Mouse (Mus musculus) thymus, postnatal 10 days (tissue): ENCODE data around the gene Trim7.
A peak's percentile ranks its signal among the peaks of the same experiment; 100 is the strongest.
"Not testable (repeated sequence)": the region's sequence is repeated elsewhere in the genome, so short reads cannot be mapped to it uniquely, and the experiment has no call there.

Experiments
- DNase-seq, 2 experiments: peaks; one replicate each; pipeline ENCODE4 v3.0.0; 2021; ENCODE audit warnings: low spot score in 2 of 2

The Trim7 gene

DNA sequence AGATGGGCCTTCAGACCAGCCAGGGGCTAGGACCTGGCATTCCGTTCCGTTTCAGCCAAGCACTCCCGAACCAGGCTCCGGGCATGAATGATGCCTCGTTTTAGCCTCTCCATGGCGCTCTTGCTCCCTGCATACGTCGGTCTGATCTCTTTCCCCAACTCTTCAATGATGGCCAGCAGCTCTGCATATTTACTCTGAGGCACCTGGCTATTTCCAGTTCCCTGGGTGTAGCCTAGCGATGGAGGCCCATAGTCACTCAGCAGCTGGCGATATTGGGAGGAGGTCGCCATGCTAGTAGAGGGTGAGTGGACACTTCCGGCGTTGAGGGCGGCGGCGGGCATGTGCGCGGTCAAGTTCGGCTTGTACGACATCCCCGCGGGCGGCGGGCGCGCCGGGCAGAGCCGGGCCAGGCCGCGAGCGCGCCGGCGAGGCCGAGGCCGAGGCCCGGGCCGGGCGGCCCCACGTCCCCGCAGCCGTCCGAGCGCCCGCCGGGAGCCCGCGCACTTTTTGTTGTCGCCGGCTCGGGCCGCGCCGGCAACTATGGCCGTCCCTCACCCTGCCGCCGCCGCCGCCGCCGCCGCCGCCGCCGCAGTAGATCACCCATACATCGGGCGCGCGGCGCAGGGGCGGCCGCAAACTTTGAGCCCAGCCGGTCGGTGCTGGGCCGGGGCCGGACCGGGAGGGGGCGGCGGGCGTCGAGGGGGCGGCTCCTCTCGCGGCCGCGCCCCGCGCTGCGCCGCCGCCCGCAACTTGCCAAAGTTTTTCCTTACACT is at the start of gene Trim7, which contains the start of gene Gm12184:
Gene Trim7 (plus strand): TSS at position 162 of the 773 bp plus-strand sequence.
Gene Gm12184 (minus strand): TSS at position 677 of the 773 bp plus-strand sequence.
- DNase-seq, result not testable (repeated sequence)

DNA sequence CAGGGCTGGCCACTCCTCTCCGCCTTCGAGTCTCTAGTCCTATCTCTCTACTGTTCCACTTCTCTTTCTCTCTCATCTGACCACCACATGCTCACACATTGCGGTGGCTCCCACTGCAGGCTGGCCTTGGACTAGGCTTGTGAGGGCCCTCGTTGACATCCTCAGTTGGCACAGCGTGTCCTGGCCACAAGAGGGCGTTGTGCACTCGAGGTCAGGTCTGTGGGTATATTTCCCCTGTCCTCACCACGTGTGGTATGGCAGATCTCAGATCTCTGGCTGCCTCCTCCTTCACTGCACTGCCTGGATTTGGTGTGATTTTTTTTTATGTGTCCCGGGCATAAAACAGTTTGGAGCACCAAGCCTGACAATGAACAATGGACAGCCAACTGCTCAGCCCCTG is 49.3 kb upstream of the Trim7 start:
- DNase-seq, result no peak

DNA sequence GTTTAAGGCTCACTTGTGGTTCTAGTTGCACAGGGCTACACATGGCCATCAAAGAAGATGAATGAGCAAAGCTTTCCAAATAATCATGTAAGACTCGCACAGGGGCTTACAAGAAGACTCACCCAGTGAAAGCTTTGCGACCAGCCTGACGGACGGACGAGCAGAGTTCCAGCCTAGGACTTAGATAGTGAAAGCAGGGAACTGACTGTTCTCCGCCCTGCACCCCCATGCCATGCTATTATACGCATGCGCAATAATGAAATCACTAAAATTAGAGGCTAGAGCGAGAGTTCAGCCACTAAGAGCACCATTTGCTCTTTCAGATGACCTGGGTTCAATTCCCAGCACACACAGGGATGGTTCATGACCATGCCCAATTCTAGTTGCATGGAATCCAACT is 48.6 kb upstream of the Trim7 start:
- no peak for DNase-seq

DNA sequence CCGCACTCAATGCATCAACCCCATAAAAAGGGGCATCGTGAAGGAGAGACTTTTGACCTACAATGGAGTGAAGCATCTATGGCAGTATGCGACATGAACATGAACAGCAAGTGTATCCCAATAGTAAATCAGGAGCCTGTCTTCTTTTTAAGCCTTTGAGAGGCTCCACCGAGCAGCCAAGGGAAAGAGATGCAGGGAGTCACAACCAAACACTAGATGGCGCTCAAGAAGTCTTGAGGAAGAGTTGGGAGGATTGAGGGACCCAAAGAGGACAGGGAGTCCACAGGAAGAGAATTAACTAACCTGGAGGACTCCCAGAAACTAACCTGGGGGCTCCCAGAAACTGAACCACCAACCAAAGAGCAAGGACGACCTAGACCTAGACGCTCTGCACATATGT is 46.5 kb upstream of the Trim7 start:
- peak in 1 of 2 experiments; percentile 74 for DNase-seq

DNA sequence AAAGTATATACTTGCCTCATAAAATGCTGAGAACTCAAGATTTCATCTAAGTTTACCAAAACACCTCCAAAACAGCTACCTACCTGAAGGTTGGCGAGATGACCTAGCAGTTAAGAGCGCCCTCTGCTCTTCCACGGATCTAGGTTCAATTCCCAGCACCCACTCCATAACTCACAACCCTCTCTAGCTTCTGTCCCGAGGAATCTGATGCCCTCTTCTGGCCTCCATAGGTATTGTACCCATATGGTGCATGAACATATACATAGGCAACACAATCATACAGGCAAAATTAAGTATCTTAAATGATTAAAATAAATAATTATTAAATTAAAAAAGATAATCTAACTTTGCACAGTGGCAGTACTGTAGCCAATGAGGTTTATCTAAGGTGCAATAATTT is 43.7 kb upstream of the Trim7 start:
- DNase-seq, result no peak

DNA sequence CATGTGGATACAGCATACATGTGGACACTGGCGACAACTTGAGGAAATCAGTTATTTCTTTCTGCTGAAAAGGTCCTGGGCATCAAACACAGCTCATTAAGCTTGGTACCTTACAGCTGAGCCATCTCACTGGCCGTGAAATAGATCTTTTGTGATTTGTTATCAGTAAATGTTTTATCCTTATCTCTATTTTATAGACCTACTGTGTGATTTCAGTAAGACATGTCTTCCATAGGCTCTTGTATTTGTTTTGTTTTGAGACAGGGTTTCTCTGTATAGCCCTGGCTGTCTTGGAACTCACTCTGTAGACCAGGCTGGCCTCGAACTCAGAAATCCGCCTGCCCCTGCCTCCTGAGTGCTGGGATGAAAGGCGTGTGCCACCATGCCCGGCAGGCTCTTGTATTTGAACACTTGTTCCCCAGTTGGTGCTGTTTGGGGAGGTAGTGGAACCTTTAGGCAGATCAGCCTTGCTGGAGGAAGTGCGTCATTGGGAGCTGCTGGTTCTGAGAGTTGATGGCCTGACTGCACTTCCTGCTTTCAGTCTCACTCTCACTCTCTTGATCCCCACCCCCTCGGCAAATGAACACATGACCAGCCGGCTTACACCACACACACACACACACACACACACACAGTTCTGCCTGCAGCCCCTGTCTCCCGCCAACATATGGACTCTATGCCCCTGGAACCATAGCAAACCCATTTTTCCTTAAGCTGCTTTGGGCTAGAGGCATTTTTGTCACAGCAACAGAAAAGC is 38.3 kb upstream of the Trim7 start:
- DNase-seq, result peak; percentile 51 to 52

DNA sequence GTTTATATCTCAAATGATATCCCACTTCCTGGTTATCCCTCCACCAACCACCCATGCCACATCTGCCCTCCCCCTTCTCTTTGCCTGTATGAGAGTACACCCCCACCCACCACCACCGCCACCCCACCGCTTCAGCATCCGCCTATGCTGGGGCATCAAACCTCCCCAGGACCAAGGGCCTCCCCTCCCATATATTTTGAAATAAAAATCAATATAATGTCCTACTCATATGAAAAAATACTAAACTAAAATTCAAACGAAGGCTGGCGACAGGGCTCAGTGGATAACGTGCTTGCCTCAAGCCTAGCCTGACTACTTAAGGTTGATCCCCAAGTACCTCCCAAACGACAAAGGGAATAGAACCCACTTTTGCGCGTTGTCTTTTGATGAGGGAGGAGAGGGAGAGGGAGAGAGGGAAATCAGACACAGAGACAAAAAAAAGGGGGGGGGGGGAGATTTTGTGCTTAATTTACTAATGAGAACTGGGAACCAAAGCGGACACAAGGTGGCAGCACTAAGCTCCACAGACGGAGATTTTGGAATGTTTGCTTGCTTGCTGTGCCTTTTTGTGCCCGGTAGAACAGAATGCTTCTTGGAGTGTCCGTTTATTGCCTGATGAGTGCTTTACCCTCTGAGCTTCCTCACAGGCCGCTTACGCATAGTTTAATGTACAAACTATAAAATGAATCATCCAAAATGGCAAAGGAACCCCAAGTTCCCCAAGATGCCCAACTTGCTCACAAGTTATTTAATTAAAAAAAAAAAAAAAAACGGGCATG is 37.4 kb upstream of the Trim7 start:
- DNase-seq, result peak; percentile 55 to 74

DNA sequence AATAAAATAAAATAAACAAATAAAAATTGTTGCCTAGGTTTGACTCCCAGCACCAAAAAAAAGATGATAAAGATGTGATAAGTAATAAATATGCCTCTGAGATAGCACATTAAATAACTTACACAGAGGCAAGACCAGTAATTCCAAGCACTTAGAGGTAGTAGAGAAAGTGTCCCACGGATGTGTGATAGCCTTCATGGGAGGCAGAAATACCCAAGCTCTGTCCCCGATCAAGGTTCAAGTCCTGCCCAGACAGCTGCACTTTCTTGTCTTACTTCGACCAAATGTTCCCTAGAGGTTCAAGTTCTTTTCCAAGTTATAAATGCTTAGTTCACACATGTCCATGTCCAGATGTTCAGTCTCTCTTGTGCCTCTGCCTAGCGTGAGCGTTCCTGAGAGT is 36.7 kb upstream of the Trim7 start:
- no peak for DNase-seq

DNA sequence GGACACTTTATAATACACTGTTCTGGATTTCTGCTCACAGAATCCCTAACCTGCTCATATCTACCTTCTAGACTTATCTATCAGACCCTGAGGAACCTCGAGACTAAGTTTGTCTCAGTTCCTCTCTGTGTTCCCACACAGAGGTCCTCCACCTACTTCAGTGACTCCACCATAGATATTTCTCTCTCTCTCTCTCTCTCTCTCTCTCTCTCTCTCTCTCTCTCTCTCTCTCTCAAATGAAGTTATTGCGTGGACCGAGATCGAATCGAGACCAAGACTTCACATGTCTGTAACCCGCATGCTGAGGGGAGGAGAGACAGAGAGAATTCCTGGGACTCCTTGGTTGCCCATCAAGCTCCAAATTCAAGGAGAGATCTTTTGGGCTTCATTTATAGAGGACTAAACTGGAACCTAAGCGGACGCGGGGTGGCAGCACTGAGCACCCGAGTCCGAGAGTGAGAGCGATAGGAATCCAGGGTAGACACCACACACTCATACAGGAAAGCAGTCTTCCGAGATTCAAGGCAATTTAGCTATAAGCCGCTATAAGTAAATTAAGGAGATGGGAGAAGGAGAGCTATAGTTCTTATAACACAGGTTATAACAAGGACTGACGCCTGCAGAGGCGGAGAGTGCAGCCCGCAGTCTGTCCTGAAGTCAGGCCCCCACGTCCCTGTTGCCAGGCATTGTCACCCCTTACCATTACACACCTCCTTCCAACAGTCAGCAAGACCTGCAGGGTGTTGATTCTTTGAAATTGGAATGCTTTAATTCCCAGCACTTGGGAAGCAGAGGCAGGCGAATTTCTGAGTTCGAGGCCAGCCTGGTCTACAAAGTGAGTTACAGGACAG is 35.7 kb upstream of the Trim7 start:
- peak; percentile 64 to 88 for DNase-seq

DNA sequence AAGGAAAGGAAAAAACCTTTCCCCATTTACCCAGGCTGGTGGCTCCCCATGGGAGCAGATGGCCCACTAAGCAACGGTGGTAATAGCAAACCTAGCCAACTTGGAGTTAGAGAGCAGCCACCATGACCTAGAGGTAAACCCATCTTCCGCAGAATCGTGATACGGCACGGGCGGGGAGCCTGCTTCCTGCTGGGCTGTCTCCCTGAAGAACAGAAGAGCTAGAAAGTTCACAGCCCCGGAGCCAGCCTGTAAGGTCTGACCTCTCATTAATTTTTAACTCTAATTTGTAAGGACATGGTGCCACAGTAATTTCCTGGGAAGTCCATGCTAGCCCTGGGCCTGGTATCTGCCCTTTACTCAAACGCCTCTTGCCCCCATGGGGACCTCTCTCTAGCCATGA is 35.0 kb upstream of the Trim7 start:
- no peak for DNase-seq

DNA sequence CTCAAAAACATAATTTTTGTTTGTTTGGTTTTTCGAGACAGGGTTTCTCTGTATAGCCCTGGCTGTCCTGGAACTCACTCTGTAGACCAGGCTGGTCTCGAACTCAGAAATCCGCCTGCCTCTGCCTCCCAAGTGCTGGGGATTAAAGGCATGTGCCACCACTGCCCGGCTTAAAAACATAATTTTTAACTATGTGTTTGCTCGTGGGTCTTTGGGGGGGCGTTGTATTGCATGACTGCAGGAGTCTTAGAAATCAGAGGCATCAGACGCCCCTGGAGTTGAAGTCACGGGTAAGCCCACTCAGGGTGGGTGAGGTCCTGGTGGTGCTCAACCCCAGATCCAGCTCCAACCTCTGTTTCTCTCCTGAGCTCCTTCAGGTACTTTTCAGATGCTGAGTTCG is 34.0 kb upstream of the Trim7 start:
- DNase-seq, result not testable (repeated sequence)

DNA sequence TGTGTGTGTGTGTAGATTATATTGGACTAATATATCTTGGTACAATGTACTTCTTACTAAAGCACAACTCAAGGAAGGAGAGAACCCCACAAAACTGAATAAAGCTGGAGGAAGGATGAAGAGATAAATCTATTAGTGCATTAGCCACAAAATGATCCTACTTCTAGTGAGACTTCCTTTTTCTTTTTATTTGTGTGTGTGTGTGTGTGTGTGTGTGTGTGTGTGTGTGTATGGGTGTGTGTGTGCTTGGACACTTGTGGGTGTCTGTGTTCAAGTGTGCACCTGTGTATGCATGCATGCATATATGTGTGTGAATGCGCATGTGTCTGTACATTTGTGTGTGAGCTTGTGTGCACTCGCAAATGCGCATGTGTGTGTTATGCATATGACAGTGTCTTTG is 32.8 kb upstream of the Trim7 start:
- no peak for DNase-seq

DNA sequence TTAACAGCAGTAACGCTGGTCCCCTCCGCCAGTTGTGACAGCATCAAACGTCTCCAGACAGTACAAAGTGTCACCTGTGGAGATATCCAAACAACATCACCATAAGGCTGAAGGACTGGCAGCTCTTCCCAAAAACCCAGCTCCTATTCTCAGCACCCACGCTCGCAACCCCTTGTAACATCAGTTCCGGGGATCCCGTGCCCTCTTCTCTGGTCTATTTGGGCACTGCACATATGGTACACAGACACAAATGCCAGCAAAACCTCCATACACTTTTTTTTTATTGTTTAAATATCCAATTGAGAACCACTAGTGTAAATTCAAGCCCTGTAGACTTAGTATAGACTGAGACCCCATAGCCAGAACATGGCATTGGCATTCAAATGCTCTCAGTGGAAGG is 30.7 kb upstream of the Trim7 start:
- DNase-seq, result no peak

DNA sequence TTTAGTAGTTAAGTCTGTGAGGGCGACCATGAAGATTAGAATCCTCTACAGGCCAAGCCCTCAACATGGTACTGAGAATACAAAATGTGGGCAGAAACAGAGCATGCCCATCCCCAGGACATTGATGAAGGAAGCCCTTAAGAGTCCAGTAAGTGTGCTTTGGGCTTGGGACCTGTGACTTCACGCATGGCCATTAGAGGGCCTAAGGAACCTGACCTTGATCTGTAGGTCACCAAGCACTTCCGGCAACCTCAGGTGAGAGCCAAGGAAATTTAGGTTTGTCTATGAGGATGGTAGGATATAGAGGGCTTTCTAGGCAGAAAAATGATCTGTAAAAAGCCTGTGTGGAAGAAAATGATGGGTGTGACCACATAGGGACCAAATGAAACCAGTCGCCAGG is 29.6 kb upstream of the Trim7 start:
- no peak for DNase-seq

DNA sequence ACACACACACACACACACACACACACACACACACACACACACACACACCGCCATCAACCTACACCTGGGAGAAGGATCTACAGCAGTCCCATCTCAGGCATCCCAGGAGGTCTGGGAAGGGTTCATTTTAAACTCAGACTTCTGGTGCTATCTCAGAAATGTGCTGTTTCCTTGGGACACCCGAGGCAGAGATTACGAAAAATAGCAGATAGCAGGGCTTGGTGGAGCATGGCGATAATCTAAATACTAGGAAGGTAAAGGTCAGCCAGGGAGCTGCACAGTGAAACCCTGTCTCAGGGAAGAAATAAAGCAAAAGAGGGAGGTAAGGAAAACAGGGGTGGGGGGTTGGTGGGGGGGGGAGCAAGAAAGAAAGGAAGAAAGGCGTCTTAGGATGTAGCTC is 28.7 kb upstream of the Trim7 start:
- DNase-seq, result no peak

DNA sequence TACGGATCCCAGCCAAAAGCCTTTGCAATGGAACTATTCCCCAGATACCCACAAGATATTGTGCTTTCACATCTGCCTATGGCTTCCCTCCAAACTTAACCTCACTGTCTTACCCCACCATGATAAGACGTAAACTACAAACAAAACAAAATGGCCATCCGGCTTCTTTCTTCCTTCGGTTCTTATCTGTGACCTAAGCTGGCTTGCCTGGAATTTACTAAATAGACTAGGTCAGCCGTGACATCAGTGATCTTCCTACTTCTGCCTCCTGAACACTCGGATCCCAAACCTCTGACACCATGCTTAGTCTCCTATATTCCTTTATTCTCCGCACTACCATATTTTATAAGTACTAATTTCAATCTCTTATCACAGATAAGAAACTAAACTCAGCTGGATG is 27.6 kb upstream of the Trim7 start:
- no peak for DNase-seq

DNA sequence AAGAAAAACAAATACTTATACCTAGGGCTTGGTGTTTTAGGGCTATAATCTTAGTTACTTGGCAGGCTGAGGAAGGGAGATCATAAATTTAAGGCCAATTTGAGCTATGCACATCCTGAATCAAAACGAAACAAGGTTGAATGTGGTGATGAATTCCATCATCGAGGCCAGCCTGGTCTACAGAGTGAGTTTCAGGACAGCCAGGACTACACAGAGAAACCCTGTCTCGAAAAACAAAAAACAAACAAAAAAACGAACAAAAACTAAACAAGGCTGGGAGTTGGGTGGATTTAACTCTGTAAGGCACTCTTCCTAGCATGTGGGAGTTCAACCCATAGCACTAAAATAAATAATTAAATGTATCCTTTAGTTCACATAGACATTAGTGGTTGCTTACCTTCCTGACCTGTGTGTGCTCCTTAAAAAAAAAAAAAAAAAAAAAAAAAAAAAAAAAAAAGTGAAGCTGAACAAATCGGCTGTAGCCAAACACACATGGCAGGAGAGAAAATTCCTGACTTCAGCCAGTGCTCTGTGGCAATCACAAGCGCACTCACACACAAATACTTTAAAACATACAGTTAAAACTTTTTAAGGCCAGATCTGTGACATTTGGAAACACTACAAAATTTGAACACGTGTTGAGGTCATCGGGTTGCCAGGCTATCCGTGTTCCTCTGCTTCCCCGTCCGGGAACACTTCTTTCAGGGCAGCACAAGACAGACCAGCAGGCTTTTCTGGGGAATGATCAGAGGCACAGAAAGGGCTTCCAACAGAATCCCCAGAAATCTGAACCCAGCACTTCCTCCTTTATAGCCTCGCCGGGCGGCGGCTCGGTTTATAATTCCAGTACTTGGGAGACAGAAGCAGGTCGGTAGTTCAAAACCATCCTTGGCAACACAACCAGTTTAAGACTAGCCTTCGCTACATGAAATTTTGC is 26.7 kb upstream of the Trim7 start:
- DNase-seq, result no peak

DNA sequence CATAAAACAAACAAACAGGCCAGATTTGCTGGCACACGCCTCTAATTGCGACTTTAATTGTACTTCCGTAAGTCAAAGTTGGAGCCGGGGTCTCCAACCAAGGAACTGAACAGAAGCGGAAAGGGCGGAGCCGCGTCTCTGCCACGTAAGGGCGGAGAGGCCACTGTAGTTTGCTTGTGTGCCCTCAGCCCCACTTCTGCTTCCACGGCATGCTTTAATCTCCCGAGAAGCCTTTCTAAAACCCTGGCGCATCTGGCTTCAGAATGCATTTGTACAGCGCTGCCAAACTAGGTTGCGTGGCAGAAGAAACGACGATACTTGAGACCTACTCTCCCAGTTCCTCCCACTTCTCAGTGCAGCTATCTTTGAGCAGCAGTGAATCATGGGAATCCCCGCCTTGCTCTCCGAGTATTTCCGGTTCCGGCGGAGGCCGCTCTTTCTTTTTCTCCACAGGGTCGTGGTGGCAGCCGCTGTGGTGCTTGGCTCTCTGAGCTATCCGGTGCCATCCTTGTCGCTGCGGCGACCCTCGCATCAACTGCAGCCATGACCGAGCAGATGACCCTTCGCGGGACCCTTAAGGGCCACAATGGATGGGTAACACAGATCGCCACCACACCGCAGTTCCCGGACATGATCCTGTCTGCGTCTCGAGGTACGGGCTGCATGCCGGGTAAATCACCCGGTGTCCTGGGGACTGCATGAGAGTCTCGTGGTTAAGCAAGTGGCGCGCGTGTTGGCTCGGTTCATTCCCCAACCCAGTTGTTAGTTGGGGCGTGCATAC is 25.8 kb upstream of the Trim7 start, which contains the start of gene Rack1:
Gene Rack1 (plus strand): TSS at position 412 of the 781 bp plus-strand sequence.
- DNase-seq, result peak; percentile 79 to 81
